Mouse (Mus musculus) lung, embryonic 15.5 days (tissue): ENCODE measurements at regions not wholly inside any gene's neighbourhood (a gene's known extent, or its start where the extent isn't known, plus 50 kb on each side); places are given as distances from the start of the nearest gene placed in this dataset.

Source experiments
- ATAC-seq: fragments of 200-750 bp; cut with Nextera tagmentation; 2 replicates; pipeline ENCODE4 v1.8.0; 2017; ENCODE audit warnings: moderate number of reproducible peaks, borderline replicate concordance; ENCODE audit not compliant: low FRiP score, low TSS enrichment; ENCODE audit errors: extremely low read depth
- H3K27ac ChIP-seq: fragments of 300-500 bp; sonication (generic); 2 replicates; pipeline ENCODE4 v1.5.1; 2015; ENCODE audit warnings: moderate library complexity, mild to moderate bottlenecking, inconsistent platforms
- H3K27me3 ChIP-seq: fragments of 300-500 bp; sonication (generic); 2 replicates; pipeline ENCODE4 v1.6.1; 2015; ENCODE audit warnings: inconsistent platforms
- H3K36me3 ChIP-seq: fragments of 300-500 bp; sonication (generic); 2 replicates; pipeline ENCODE4 v1.6.1; 2015; ENCODE audit warnings: inconsistent platforms
- H3K4me1 ChIP-seq: fragments of 300-500 bp; sonication (generic); 2 replicates; pipeline ENCODE4 v1.6.1; 2015; ENCODE audit warnings: inconsistent platforms
- H3K4me2 ChIP-seq: fragments of 300-500 bp; sonication (generic); 2 replicates; pipeline ENCODE4 v1.6.1; 2015; ENCODE audit warnings: inconsistent platforms, mild to moderate bottlenecking, moderate library complexity
- H3K4me3 ChIP-seq: fragments of 300-500 bp; sonication (generic); 2 replicates; pipeline ENCODE4 v1.5.1; 2015; ENCODE audit warnings: mild to moderate bottlenecking, inconsistent platforms
- H3K9ac ChIP-seq: fragments of 300-500 bp; sonication (generic); 2 replicates; pipeline ENCODE4 v1.6.1; 2015; ENCODE audit warnings: inconsistent platforms
- H3K9me3 ChIP-seq: fragments of 300-500 bp; sonication (generic); 2 replicates; pipeline ENCODE4 v1.6.1; 2016; ENCODE audit warnings: inconsistent platforms
- WGBS: fragments of 180-500 bp; shearing (Covaris S2); methylation state at CpG from one replicate; pipeline ENCODE4 v1.1.7; 2015; 5-methylcytosine and 5-hydroxymethylcytosine counted together

- Histone ChIP-seq H3K4me3 (no peak overlapping the region), H3K27me3 (no peaks in the 10 kb centered on the region), H3K36me3 (no peaks in the 10 kb centered on the region), H3K27ac (no peak overlapping the region), H3K4me2 (no peak overlapping the region), H3K9ac (no peak overlapping the region), H3K4me1 (no peaks in the 10 kb centered on the region), H3K9me3 (no peaks in the 10 kb centered on the region)
- 45% methylated on average over 5 of the region's 5 CpGs for WGBS
- no peak for ATAC-seq
Observed at GRCm38 (mm10) chr12:109272101-109272500, 180.5 kb upstream of the Dlk1 start.

GRCm38 (mm10) chr12:109314850-109315249 is 137.8 kb upstream of the Dlk1 start:
- H3K9ac ChIP-seq: no peak overlapping the region
- no peaks in the 10 kb centered on the region for H3K36me3 ChIP-seq
- no peak overlapping the region for H3K27ac ChIP-seq
- no peak overlapping the region for H3K4me2 ChIP-seq
- H3K27me3 ChIP-seq: no peaks in the 10 kb centered on the region
- no peaks in the 10 kb centered on the region for H3K4me1 ChIP-seq
- ATAC-seq: no peak
- no peaks in the 10 kb centered on the region for H3K9me3 ChIP-seq
- no peak overlapping the region for H3K4me3 ChIP-seq
- WGBS: 23% methylated on average over 6 of the region's 6 CpGs

GRCm38 (mm10) chr12:109325986-109326385 is 126.6 kb upstream of the Dlk1 start:
- WGBS: 55% methylated on average over 11 of the region's 11 CpGs
- no peaks in the 10 kb centered on the region for H3K9me3 ChIP-seq
- no peaks in the 10 kb centered on the region for H3K4me1 ChIP-seq
- no peak overlapping the region for H3K4me2 ChIP-seq
- no peaks in the 10 kb centered on the region for H3K27me3 ChIP-seq
- no peak for ATAC-seq
- no peaks in the 10 kb centered on the region for H3K36me3 ChIP-seq
- H3K9ac ChIP-seq: no peak overlapping the region
- no peak overlapping the region for H3K27ac ChIP-seq
- no peak overlapping the region for H3K4me3 ChIP-seq

GRCm38 (mm10) chr12:109371327-109371726 is 81.3 kb upstream of the Dlk1 start:
- Histone ChIP-seq H3K36me3 (no peaks in the 10 kb centered on the region), H3K4me2 (no peak overlapping the region), H3K9ac (no peak overlapping the region), H3K27me3 (no peaks in the 10 kb centered on the region), H3K4me1 (no peaks in the 10 kb centered on the region), H3K9me3 (no peaks in the 10 kb centered on the region), H3K4me3 (no peak overlapping the region), H3K27ac (no peak overlapping the region)
- 84% methylated on average over 2 of the region's 2 CpGs for WGBS
- no peak for ATAC-seq

GRCm38 (mm10) chr12:109385794-109386193 is 66.8 kb upstream of the Dlk1 start:
- Histone ChIP-seq H3K27me3 (no peaks in the 10 kb centered on the region), H3K36me3 (no peaks in the 10 kb centered on the region), H3K9me3 (no peaks in the 10 kb centered on the region), H3K4me1 (peaks cover 19% of the 10 kb centered on the region), H3K27ac (no peak overlapping the region), H3K4me2 (no peak overlapping the region), H3K4me3 (no peak overlapping the region), H3K9ac (no peak overlapping the region)
- no peak for ATAC-seq
- WGBS: 58% methylated on average over 5 of the region's 5 CpGs

GRCm38 (mm10) chr12:109388791-109389190 is 63.8 kb upstream of the Dlk1 start:
- peak; percentile 78 for ATAC-seq
- WGBS: 22% methylated on average over 7 of the region's 7 CpGs

GRCm38 (mm10) chr12:109390388-109390920 is 62.2 kb upstream of the Dlk1 start:
- no peak overlapping the region for H3K4me2 ChIP-seq
- no peaks in the 10 kb centered on the region for H3K9me3 ChIP-seq
- no peak overlapping the region for H3K9ac ChIP-seq
- H3K36me3 ChIP-seq: no peaks in the 10 kb centered on the region
- H3K4me1 ChIP-seq: peaks cover 14% of the 10 kb centered on the region
- no peak overlapping the region for H3K27ac ChIP-seq
- H3K4me3 ChIP-seq: no peak overlapping the region
- H3K27me3 ChIP-seq: peaks cover 3% of the 10 kb centered on the region
- no peak for ATAC-seq
- 93% methylated on average over 12 of the region's 12 CpGs for WGBS

More at GRCm38 (mm10) chr12:109388791-109389190, 63.8 kb upstream of the Dlk1 start:
- Histone ChIP-seq H3K4me2 (no peak overlapping the region; the same call in 1 of the 2 replicates), H3K4me3 (no peak overlapping the region), H3K36me3 (no peaks in the 10 kb centered on the region), H3K9me3 (no peaks in the 10 kb centered on the region), H3K27me3 (peaks cover 3% of the 10 kb centered on the region), H3K9ac (no peak overlapping the region), H3K4me1 (peaks cover 14% of the 10 kb centered on the region), H3K27ac (0 out of 2 replicates have a peak overlapping the region, but pooled peaks have one; percentile 12)

- H3K9me3 ChIP-seq: no peaks in the 10 kb centered on the region
- whole genome bisulfite sequencing: 90% methylated on average over 8 of the region's 8 CpGs
- no peak overlapping the region for H3K27ac ChIP-seq
- no peak overlapping the region for H3K4me3 ChIP-seq
- H3K27me3 ChIP-seq: peaks cover 3% of the 10 kb centered on the region
- H3K36me3 ChIP-seq: no peaks in the 10 kb centered on the region
- H3K4me1 ChIP-seq: peaks cover 14% of the 10 kb centered on the region
- no peak overlapping the region for H3K4me2 ChIP-seq
- no peak for ATAC-seq
- no peak overlapping the region for H3K9ac ChIP-seq
Observed at GRCm38 (mm10) chr12:109390978-109391377, 61.6 kb upstream of the Dlk1 start.

- H3K4me2 ChIP-seq: no peak overlapping the region
- H3K36me3 ChIP-seq: no peaks in the 10 kb centered on the region
- H3K4me1 ChIP-seq: peaks cover 28% of the 10 kb centered on the region
- no peaks in the 10 kb centered on the region for H3K9me3 ChIP-seq
- peaks cover 3% of the 10 kb centered on the region for H3K27me3 ChIP-seq
- no peak overlapping the region for H3K9ac ChIP-seq
- WGBS: 50% methylated on average over 8 of the region's 8 CpGs
- H3K4me3 ChIP-seq: no peak overlapping the region
- ATAC-seq: no peak
- no peak overlapping the region for H3K27ac ChIP-seq
Observed at GRCm38 (mm10) chr12:109393326-109393725, 59.3 kb upstream of the Dlk1 start.

GRCm38 (mm10) chr12:109393795-109394194 is 58.8 kb upstream of the Dlk1 start:
- Histone ChIP-seq H3K4me3 (no peak overlapping the region), H3K9me3 (no peaks in the 10 kb centered on the region), H3K36me3 (no peaks in the 10 kb centered on the region), H3K27me3 (peaks cover 3% of the 10 kb centered on the region), H3K4me2 (peak overlapping the region; percentile 22; the same call in 1 of the 2 replicates), H3K27ac (no peak overlapping the region), H3K4me1 (peaks cover 27% of the 10 kb centered on the region), H3K9ac (no peak overlapping the region)
- ATAC-seq: peak; percentile 70; the same call in 1 of the 2 replicates
- 6% methylated on average over 15 of the region's 15 CpGs for WGBS

GRCm38 (mm10) chr12:109394396-109394795 is 58.2 kb upstream of the Dlk1 start:
- WGBS: 83% methylated on average over 11 of the region's 11 CpGs
- Histone ChIP-seq H3K9ac (no peak overlapping the region), H3K4me1 (peaks cover 27% of the 10 kb centered on the region), H3K4me2 (no peak overlapping the region), H3K4me3 (no peak overlapping the region), H3K27ac (no peak overlapping the region), H3K36me3 (no peaks in the 10 kb centered on the region), H3K9me3 (no peaks in the 10 kb centered on the region), H3K27me3 (peaks cover 3% of the 10 kb centered on the region)
- ATAC-seq: no peak

GRCm38 (mm10) chr12:109396614-109397013 is 56.0 kb upstream of the Dlk1 start:
- Histone ChIP-seq H3K9me3 (no peaks in the 10 kb centered on the region), H3K27ac (no peak overlapping the region), H3K36me3 (no peaks in the 10 kb centered on the region), H3K4me2 (no peak overlapping the region), H3K9ac (no peak overlapping the region), H3K4me3 (no peak overlapping the region), H3K27me3 (peaks cover 3% of the 10 kb centered on the region; the same call in 1 of the 2 replicates), H3K4me1 (peaks cover 46% of the 10 kb centered on the region)
- WGBS: 70% methylated on average over 6 of the region's 6 CpGs
- ATAC-seq: no peak
